9 mouse cellular contexts compared by ENCODE assay signal in the genomic region with DNA sequence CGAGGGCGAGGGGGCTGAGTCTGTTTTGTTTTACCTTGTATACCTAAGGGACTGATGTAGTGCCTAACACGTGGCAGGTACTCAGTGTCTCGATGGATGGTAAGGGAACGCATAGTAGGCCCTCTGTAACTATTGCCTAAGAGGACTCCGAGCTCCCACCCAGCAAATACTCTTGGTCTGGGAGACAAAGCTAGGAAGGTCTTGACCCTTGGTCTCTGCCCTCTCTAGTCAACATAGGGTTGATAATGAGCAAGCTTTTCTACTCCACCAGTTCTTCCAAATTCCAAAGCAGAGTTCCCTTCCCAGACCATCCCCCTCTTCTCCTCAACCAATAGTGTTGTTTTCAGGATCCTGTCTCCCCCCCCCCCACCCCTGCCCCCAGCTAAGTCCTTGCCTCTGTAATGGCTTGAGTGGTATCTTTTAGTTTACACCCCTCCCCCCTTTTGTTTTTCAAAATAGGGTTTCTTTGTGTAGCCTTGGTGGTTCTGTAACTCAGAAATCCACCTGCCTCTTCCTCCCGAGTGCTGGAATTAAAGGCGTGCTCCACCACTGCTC. TPM values are rescaled to one million over a fixed set of nuclear protein-coding genes. Genes with fewer than 3 reads are reported as not detected.
DNase-seq lines count a peak whose midpoint lies in the region; ATAC-seq lines count a peak whose summit lies in the region.
"Had no signal": no experiment of that assay in that cellular context is flagged by ENCODE, and none has a peak within 500 bp of the region (broad histone marks: within the 10 kb centered on the region; RNA-seq: fewer than 3 reads in every experiment).

No protein-coding gene starts in this region.

- ATAC-seq in kidney, embryonic 14.5 days (ENCODE audit: low FRiP score, low TSS enrichment): no peak
- no peak for ATAC-seq in forebrain, embryonic 16.5 days
- ATAC-seq in midbrain, embryonic 12.5 days (ENCODE audit: low FRiP score, low read depth): no peak

- H3K27ac ChIP-seq in kidney, embryonic 14.5 days (ENCODE audit: low read depth, low read length): no peak overlapping the region
- no peak overlapping the region for H3K27ac ChIP-seq in forebrain, embryonic 16.5 days (ENCODE audit: low read length)
- no peak overlapping the region for H3K27ac ChIP-seq in midbrain, embryonic 12.5 days (replicated peaks)

- H3K36me3 ChIP-seq in kidney, embryonic 14.5 days (ENCODE audit: control insufficient read depth, insufficient read depth, low read length): no peaks in the 10 kb centered on the region
- no peaks in the 10 kb centered on the region for H3K36me3 ChIP-seq in forebrain, embryonic 16.5 days (ENCODE audit: control insufficient read depth, insufficient read depth)
- H3K36me3 ChIP-seq in midbrain, embryonic 12.5 days: no peaks in the 10 kb centered on the region

- H3K9me3 ChIP-seq in kidney, embryonic 14.5 days (ENCODE audit: control insufficient read depth, low read length): no peaks in the 10 kb centered on the region
- no peaks in the 10 kb centered on the region for H3K9me3 ChIP-seq in forebrain, embryonic 16.5 days (ENCODE audit: control insufficient read depth, low read length)
- H3K9me3 ChIP-seq in midbrain, embryonic 12.5 days: no peaks in the 10 kb centered on the region

- no peak for DNase-seq in kidney, adult 11 months
- peak; percentile 89 for DNase-seq in ZHBTc4 (ENCODE audit: low read depth, low spot score)
- DNase-seq in gastrocnemius, postnatal 10 days: no peak
- no peak for DNase-seq in layer of hippocampus, postnatal 36 days
- DNase-seq in layer of hippocampus, postnatal 25 days (ENCODE audit: extremely low spot score in 1 of 2, low spot score in 1 of 2): no peak

- 58% methylated on average over 8 of the region's 8 CpGs for WGBS in kidney, embryonic 14.5 days
- 50% methylated on average over 8 of the region's 8 CpGs for WGBS in forebrain, embryonic 16.5 days
- 43% methylated on average over 8 of the region's 8 CpGs for WGBS in midbrain, embryonic 12.5 days

- H3K4me3 ChIP-seq in kidney, embryonic 14.5 days (ENCODE audit: low read length): no peak overlapping the region
- H3K4me3 ChIP-seq in forebrain, embryonic 16.5 days (replicated peaks; ENCODE audit: low read length): no peak overlapping the region
- no peak overlapping the region for H3K4me3 ChIP-seq in midbrain, embryonic 12.5 days

- no peak overlapping the region for H3K9ac ChIP-seq in kidney, embryonic 14.5 days (ENCODE audit: low read depth, low read length)
- no peak overlapping the region for H3K9ac ChIP-seq in forebrain, embryonic 16.5 days (replicated peaks; ENCODE audit: low read depth, low read length)
- no peak overlapping the region; the same call in 1 of the 2 replicates for H3K9ac ChIP-seq in midbrain, embryonic 12.5 days (replicated peaks)

- 0 out of 2 replicates have a peak, but pooled peaks cover 9% of the 10 kb centered on the region for H3K4me1 ChIP-seq in kidney, embryonic 14.5 days (ENCODE audit: control insufficient read depth, insufficient read depth, low read length)
- H3K4me1 ChIP-seq in forebrain, embryonic 16.5 days (replicated peaks; ENCODE audit: control insufficient read depth, insufficient read depth, low read length): peaks cover 23% of the 10 kb centered on the region
- H3K4me1 ChIP-seq in midbrain, embryonic 12.5 days: peaks cover 18% of the 10 kb centered on the region

- H3K27me3 ChIP-seq in kidney, embryonic 14.5 days (ENCODE audit: control insufficient read depth, insufficient read depth, low read length): peaks cover 2% of the 10 kb centered on the region; the same call in 1 of the 2 replicates
- H3K27me3 ChIP-seq in forebrain, embryonic 16.5 days (replicated peaks; ENCODE audit: control insufficient read depth, insufficient read depth, low read length): no peaks in the 10 kb centered on the region
- peaks cover 3% of the 10 kb centered on the region; the same call in 1 of the 2 replicates for H3K27me3 ChIP-seq in midbrain, embryonic 12.5 days
- H3K27me3 ChIP-seq: CH12.LX had no signal

- H3K4me2 ChIP-seq in kidney, embryonic 14.5 days (replicated peaks; ENCODE audit: low read depth, low read length): peak overlapping the region; percentile 60; the same call in 1 of the 2 replicates
- peak overlapping the region; percentile 56; the same call in 1 of the 2 replicates for H3K4me2 ChIP-seq in forebrain, embryonic 16.5 days (ENCODE audit: low read length)
- H3K4me2 ChIP-seq in midbrain, embryonic 12.5 days (replicated peaks): peak overlapping the region; percentile 62

RNA-seq across cellular contexts. Expression of gene Fgd1, which starts 3.8 kb away (rescaled TPM):
- polyA plus RNA-seq in kidney, embryonic 14.5 days (2014; fragmentation: Nextera tagmentation; extraction: Ambion mirVana): 16.4 and 18.2 TPM in 2 replicates
- polyA plus RNA-seq in forebrain, embryonic 16.5 days (2015; fragmentation: Nextera tagmentation; extraction: Ambion mirVana): 10.0 and 10.9 TPM in 2 replicates
- 14.4 and 14.5 TPM in 2 replicates for polyA plus RNA-seq in midbrain, embryonic 12.5 days (2016; fragmentation: Nextera tagmentation; extraction: Ambion mirVana)
- 10 to 100 TPM in 1 of 2 experiments, 1 to 10 TPM in 1; 9.4 to 14.3 TPM for total RNA-seq in gastrocnemius, postnatal 10 days (2021)
- 10 to 100 TPM; 16.6 to 18.6 TPM for total RNA-seq in layer of hippocampus, postnatal 36 days (2021)
- 10 to 100 TPM; 18.6 to 23.5 TPM for total RNA-seq in layer of hippocampus, postnatal 25 days (2021)

RNA-seq across cellular contexts. Expression of gene Gnl3l, which starts 32.6 kb away (rescaled TPM):
- 20.2 and 31.3 TPM in 2 replicates for polyA plus RNA-seq in kidney, embryonic 14.5 days (2014; fragmentation: Nextera tagmentation; extraction: Ambion mirVana)
- 60.3 and 66.9 TPM in 2 replicates for polyA plus RNA-seq in forebrain, embryonic 16.5 days (2015; fragmentation: Nextera tagmentation; extraction: Ambion mirVana)
- polyA plus RNA-seq in midbrain, embryonic 12.5 days (2016; fragmentation: Nextera tagmentation; extraction: Ambion mirVana): 55.4 and 59.1 TPM in 2 replicates
- 10 to 100 TPM; 34.3 to 36.0 TPM for total RNA-seq in gastrocnemius, postnatal 10 days (2021)
- 100 to 1,000 TPM; 183 to 187 TPM for total RNA-seq in layer of hippocampus, postnatal 36 days (2021)
- total RNA-seq in layer of hippocampus, postnatal 25 days (2021): 100 to 1,000 TPM; 172 to 200 TPM

RNA-seq across cellular contexts. Expression of gene Tsr2, which starts 46.6 kb away (rescaled TPM):
- polyA plus RNA-seq in kidney, embryonic 14.5 days (2014; fragmentation: Nextera tagmentation; extraction: Ambion mirVana): 42.0 and 46.1 TPM in 2 replicates
- polyA plus RNA-seq in forebrain, embryonic 16.5 days (2015; fragmentation: Nextera tagmentation; extraction: Ambion mirVana): 36.0 and 38.3 TPM in 2 replicates
- 36.8 and 40.3 TPM in 2 replicates for polyA plus RNA-seq in midbrain, embryonic 12.5 days (2016; fragmentation: Nextera tagmentation; extraction: Ambion mirVana)
- 10 to 100 TPM; 12.1 to 13.7 TPM for total RNA-seq in gastrocnemius, postnatal 10 days (2021)
- 10 to 100 TPM; 69.1 to 73.1 TPM for total RNA-seq in layer of hippocampus, postnatal 36 days (2021)
- total RNA-seq in layer of hippocampus, postnatal 25 days (2021): 10 to 100 TPM; 70.3 to 72.0 TPM

Comparison
In these comparisons a context has a peak if more than half of its experiments do, and no peak if none do; other contexts are left out.
1. RNA of gene Gnl3l, which starts 32.6 kb away (total RNA-seq): 172 to 200 TPM in layer of hippocampus, postnatal 25 days and 183 to 187 TPM in layer of hippocampus, postnatal 36 days; 34.3 to 36.0 TPM in gastrocnemius, postnatal 10 days; every median in the first group is over 4 times any median in the second.
2. RNA of gene Tsr2, which starts 46.6 kb away (total RNA-seq): 69.1 to 73.1 TPM in layer of hippocampus, postnatal 36 days and 70.3 to 72.0 TPM in layer of hippocampus, postnatal 25 days; 12.1 to 13.7 TPM in gastrocnemius, postnatal 10 days; every median in the first group is over 4 times any median in the second.
3. Peak in every context shown above with its lines, with median percentiles within 50 percentile points of each other: H3K4me2 ChIP-seq.